Mouse (Mus musculus): ENCODE results near the gene Mrpl28.
"Not testable (repeated sequence)": the region's sequence is repeated elsewhere in the genome, so short reads cannot be mapped to it uniquely, and the experiment has no call there.

Mrpl28 gene

GRCm38 (mm10) chr17:26115956-26116487 lies 7.3 kb upstream of the Mrpl28 start:
- no peak for DNase-seq (ENCODE audit: low spot score)

DNA sequence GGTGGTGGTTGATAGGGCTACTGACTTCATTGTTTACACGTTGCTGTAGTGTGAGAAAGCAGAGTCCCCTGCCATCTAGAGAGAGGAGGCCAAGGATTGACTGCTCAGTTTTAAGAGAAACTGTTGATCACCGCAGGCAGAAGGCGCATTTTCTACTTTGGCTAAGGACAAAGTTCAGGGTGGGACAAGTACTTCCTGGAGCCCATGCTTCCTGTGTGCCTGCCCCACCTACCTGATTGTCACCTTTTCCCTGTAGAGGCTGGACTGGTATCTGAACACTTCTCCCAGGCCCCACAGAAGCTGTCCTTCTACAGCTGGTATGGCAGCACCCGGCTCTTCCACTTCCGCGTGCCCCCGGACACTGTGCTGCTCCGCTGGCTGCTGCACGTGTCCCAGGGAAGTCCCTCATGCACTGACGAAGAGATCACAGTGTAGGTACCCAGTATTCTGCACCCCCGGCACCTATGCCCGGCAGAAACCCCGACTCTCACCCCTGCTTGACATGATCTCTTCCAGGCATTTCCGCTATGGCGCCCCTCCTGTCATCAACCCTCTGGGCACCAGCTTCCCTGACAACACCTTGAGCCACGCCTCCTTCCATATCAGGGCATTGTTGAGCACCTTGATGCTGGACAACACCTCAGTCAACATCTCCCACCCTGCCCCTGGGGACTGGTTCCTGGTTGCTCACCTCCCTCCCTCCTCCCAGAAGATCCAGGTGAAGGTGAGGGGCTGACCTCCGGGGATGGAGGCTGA lies 6.6 kb upstream of the Mrpl28 start:
- DNase-seq (ENCODE audit: low spot score), result no peak

DNA sequence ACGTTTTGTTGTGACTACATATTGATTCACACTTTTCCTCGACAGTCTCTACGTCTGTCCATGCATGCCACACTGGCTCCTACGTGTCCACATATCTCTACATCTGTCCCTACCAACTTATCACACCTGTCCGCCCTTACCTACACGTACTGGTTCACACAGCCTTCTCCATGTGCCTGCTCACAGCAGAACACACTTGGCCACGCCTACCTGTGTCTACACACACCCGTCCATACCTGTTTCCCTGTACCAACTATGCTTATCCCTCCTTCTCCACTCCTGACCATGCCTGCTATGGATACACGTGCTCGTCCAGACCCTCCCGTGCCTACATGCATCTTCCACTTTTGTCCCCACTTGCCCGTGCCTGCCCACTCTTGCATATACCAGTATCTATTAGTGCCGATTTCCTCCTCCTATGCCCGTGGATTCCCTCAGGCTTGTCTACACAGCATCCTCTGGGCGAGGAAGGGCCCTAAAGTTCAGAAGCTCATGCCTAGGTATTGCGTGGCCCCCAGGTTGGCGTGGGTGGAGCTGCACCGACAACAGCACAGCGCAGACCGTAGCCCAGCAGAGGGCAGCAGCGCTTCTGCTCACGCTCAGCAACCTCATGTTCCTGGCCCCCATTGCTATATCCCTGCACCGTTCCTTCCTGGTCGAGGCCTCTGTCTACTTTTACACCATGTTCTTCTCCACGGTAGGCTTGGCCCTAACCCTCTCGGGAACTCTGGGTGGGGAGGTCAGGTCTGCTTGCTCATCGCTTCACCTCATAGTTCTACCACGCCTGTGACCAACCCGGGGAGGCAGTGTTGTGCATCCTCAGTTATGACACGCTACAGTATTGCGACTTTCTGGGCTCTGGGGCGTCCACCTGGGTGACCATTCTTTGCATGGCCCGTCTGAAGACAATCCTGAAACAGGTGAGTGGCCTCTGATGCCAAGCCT lies 3.3 kb upstream of the Mrpl28 start:
- no peak for DNase-seq (ENCODE audit: low spot score)

DNA sequence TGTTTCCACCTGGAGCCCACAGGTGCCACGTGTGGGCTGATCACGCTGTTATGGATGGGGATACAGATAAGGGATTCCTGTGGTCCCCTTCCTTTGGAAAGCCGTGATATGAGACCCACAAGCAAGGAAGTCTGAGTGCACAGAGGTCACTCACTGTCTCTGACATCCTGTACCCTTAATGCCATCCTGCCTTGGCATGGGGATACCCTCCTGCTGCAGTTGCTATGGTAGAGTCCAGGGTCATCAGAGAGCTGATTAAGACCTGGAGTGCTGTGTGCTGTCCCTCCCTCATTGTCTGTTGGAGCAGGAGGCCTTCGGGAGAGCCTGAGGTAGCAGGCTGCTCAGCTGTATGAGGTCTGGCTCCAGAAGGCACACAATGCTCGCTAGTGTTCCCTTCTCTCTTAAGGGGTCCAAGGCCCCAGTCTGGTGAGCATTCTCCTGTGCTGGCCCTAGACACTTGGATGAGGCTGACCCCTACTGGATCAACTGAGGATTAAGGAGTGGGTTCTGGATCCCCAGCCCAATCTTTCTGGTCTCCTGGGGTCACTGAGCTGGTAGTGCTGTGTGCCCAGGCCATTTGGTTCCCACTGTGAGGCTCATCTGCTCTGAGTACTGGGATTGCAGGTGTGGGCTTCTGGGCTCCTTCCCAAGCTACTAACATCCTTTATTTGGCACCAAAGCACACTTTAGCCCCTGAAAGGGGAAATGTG lies 714 bp upstream of the Mrpl28 start:
- DNase-seq (ENCODE audit: low spot score), result no peak

DNA sequence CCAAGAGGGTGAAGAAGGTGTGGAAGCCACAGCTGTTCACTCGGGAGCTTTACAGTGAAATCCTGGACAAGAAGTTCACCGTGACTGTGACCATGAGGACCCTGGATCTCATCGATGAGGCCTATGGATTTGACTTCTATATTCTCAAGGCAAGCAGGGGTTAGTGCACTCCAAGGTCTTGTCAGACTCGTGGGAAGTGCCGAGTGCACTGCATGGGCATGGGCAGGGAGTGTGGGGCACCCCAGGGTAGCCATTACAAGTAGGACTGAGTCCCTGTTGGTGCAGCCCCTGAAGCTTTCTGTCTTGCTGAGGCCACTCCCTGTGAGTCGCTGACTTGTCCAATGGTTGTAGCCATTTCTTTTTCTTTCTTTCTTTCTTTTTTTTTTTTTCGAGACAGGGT lies 1.3 kb downstream of the Mrpl28 start:
- DNase-seq (ENCODE audit: low spot score), result no peak

DNA sequence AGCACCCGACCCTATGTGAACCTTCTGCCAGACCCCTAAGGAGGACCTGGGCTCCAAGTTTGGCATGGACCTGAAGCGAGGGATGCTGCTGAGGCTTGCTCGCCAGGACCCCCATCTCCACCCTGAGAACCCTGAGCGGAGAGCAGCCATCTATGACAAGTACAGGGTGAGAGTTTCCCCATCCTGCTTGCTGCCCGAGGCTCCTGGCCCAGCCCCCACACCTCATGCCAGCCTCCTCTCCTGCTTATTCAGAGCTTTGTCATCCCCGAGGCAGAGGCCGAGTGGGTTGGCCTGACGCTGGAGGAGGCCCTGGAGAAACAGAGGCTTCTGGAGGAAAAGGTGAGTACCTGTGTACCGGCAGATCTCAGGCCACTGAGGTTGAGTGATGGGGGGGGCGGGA lies 1.9 kb downstream of the Mrpl28 start:
- no peak for DNase-seq (ENCODE audit: low spot score)

DNA sequence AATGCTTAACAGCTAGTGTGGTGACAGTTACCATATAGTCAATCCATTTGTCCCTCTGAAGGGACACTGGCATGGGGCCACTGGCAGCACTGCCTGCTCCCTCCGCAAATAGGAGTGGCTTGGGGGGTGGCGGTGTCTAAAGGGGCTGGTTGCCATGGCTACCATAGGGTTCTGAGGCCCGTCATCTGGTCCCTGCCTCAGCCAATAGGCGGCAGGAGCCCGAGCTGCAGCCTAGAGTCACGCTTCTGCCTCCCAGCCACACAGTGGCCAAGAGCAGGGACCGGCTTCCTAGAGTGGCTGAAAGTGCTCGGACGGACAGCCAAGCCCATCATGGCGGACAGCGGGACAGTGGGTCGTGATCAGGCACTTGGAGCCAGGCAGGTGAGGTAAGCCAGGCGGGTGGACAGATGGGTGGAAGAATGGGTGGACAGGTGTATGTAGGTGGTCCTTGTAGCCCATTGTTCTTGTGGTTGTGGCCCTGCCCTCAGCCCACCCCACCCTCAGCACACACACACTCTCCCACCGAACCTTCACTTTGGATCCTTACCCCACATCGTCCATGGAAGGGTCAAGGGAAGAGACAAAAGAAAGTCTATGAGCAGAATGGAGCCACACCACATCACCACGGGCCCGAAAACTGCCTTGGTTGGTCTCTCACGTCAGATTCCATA lies 7.9 kb downstream of the Mrpl28 start:
- DNase-seq (ENCODE audit: low spot score), result no peak

DNA sequence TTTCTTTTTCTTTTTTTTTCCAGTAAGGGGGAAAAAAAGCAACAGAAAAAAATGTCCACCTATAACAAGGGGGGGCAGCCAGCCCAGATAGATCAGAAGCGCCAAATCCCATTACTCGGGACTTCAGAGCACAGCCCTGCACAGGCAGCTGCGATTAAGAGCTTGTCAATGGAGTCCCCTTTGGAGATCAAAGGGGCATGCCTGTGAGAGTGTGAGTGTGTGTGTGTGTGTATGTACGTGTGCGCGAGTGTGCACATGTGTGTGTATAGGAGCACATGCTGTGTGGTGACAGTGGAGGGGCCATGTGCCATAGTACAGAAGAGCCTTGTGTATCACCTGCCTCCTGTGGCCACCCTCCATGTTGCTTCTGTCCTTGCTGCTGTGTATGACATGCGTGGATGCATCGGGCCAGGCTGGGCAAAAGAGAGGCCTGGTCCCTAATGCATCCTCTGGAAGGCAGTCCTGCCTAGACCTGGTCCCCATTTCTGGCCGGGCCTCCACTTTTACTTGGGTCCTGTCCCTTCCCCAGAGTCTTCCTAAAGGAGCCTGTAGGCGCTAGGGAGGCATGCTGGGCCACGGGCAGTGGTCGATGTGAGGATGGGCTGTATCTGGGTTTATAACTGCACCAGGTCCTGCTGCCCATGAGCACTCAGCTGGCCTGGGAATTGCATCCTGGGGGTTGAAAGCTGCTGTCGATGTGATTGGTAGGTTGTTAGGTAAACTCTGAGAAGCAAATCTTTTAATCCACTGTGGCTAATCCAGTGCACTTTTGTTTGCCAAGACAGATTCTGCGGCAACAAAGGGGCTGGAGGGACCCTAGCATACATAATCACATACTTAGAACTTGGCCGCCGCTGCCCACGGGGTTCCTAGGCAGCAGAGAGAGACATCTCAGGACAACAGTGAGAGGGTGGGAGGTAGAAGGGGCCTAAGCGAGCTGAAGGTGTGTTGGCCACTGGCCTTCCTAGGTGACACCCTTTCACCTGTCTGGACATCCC lies 8.9 kb downstream of the Mrpl28 start:
- DNase-seq (ENCODE audit: low spot score), result no peak

- DNase-seq (ENCODE audit: low spot score), result no peak
Measured at GRCm38 (mm10) chr17:26137106-26137750, 13.9 kb downstream of the Mrpl28 start.

DNA sequence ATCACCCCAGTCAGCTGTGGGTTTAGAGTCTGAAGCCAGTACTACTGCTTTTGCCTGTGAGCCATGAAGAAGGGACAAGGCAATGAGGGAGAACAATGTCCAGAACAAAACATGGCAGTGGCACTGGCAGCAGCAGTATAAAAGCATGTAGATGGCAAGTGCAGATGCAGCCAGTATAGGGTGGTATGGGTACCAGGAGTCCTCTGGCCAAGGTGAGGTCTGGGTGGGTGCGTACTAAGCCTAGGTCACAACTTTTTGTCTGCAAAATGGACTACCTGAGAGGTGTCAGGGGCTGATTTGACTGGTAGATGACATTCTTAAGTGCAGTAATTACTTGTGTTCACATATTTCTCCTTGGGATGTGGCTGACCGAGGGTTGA lies 14.4 kb downstream of the Mrpl28 start:
- DNase-seq (ENCODE audit: low spot score), result no peak

DNA sequence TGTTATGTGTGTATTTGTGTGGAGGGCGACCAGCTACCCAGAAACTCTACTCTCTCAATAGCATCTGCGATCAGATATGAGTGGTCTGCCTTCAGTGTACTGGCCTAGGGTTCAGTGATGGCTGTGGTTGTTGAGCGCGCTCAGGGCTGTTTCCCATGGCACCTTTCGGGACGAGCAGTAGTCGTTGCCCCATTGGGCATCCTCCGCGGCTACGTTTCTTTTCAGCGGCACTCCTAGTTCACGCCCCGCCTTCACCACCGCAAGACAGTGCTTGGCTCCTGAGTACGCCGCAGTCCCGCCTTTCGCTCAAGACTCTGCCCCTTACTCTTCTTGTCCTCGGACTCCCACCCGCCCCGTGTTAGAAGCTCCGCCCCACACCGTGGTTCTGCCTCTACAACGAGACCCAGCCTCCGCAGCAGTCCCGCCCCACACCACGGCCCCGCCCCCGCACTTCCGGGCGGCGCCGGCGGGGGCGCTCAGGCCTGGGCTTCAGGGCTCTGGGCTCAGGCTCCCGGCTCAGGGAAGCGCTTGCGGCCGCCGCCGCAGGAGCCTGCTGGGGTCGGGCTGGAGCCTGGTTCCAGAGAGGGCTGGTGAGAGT lies 15.0 kb downstream of the Mrpl28 start, which contains the start of gene Axin1:
TSS of gene Axin1 (plus strand) at position 450 of the 598 bp plus-strand sequence.
- peak; percentile 74 for DNase-seq (ENCODE audit: low spot score)

DNA sequence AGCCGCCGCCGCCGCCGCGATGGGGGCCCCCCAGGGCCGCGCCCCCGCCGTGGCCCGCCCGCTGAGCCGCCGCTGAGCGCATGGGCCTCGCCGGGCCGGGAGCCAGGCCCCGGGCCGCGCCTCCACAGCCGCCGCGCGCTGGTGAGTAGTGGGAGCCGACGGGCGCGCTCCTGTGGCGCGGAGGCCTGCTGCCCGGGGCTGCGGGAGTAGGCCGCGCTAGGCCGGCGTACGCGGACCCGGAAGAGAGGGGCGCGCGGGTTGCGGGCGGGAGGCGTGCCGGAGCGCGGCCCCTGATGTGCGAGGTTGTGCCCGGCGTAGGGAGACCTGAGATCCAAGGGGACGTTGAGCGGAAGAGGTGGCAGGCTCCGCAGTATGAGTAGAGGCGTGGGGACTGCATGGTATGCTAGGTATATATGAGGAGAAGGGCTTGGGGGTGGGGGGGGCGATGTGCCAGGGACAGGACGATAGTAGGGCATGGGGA lies 15.6 kb downstream of the Mrpl28 start:
- no peak for DNase-seq (ENCODE audit: low spot score)

DNA sequence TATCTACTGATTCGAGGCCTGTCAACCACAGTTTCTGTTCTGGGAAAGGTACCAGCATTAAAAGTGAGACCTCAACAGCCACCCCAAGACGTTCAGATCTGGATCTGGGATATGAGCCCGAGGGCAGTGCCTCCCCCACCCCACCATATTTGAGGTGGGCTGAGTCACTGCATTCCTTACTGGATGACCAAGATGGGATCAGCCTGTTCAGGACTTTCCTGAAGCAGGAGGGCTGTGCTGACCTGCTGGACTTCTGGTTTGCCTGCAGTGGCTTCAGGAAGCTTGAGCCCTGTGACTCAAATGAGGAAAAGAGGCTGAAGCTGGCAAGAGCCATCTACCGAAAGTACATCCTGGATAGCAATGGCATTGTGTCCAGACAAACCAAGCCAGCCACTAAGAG lies 19.5 kb downstream of the Mrpl28 start:
- DNase-seq (ENCODE audit: low spot score), result no peak

GRCm38 (mm10) chr17:26143386-26143785 lies 20.1 kb downstream of the Mrpl28 start:
- no peak for DNase-seq (ENCODE audit: low spot score)

DNA sequence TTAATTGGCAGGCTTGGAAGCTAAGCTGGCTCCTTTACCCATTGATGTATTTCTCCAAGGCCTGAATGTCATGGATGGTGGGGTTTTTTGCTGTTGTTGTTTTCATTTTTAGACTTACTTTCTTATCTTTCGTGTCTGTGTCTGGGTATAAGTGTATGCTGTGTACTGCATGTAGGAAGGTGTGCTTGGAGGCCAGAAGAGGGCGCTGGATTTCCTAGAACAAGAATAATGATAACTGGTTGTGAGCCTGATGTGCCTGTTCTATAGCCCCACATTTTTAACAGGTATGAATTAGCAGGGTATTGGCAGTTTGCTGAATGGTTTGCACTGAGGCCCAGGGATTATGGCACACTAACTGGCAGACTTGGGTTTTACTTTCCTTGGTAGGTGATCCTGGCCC lies 25.8 kb downstream of the Mrpl28 start:
- DNase-seq (ENCODE audit: low spot score), result no peak

- DNase-seq (ENCODE audit: low spot score), result no peak
Measured at GRCm38 (mm10) chr17:26151886-26152630, 28.8 kb downstream of the Mrpl28 start.

GRCm38 (mm10) chr17:26162736-26163135 lies 39.4 kb downstream of the Mrpl28 start:
- no peak for DNase-seq (ENCODE audit: low spot score)

- DNase-seq (ENCODE audit: low spot score), result no peak
Measured at GRCm38 (mm10) chr17:26168039-26168438, 44.7 kb downstream of the Mrpl28 start.

DNA sequence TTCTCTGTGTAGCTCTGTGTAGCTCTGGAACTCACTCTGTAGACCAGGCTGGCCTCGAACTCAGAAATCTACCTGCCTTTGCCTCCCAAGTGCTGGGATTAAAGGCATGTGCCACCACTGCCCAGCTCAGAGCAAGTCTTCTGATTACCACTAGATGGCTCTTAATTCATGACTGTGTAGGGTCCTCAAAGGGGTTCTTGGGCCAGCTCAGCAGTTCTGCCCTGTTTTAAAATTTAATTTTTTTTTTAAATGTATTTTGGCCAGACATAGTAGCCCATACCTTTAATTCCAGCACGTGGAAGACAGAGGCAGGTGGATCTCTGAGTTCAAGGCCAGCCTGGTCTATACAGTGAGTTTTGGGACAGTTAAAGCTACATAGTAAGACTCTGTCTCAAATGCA lies 51.9 kb downstream of the Mrpl28 start:
- not testable (repeated sequence) for DNase-seq (ENCODE audit: low spot score)
